Mouse (Mus musculus) midbrain, embryonic 16.5 days (tissue): Measurements from ENCODE around the gene Golga2. TPM values are rescaled to one million over a fixed set of nuclear protein-coding genes. Genes with fewer than 3 reads are reported as not detected.

Experiments
- ATAC-seq: fragments of 200-750 bp; cut with Nextera tagmentation; 2 replicates; pipeline ENCODE4 v1.8.0; 2017; ENCODE audit warnings: moderate TSS enrichment
- H3K27ac ChIP-seq: fragments of 300-500 bp; sonication (generic); 2 replicates; pipeline ENCODE4 v1.5.1; 2014; ENCODE audit warnings: mild to moderate bottlenecking, low read length, mixed read lengths
- H3K27me3 ChIP-seq: fragments of 300-500 bp; sonication (generic); 2 replicates; pipeline ENCODE4 v1.6.1; 2014; ENCODE audit warnings: low read depth, low read length, mixed read lengths; ENCODE audit not compliant: control insufficient read depth, insufficient read depth
- H3K36me3 ChIP-seq: fragments of 300-500 bp; sonication (generic); 2 replicates; pipeline ENCODE4 v1.6.1; 2014; ENCODE audit warnings: mild to moderate bottlenecking, low read length, moderate library complexity, mixed read lengths; ENCODE audit not compliant: control insufficient read depth, insufficient read depth
- H3K4me1 ChIP-seq: fragments of 300-500 bp; sonication (generic); 2 replicates; pipeline ENCODE4 v1.6.1; 2014; ENCODE audit warnings: mild to moderate bottlenecking, low read length, mixed read lengths; ENCODE audit not compliant: control insufficient read depth, insufficient read depth
- H3K4me2 ChIP-seq: fragments of 300-500 bp; sonication (generic); 2 replicates; pipeline ENCODE4 v1.6.1; 2014; ENCODE audit warnings: mild to moderate bottlenecking, low read length, mixed read lengths
- H3K4me3 ChIP-seq: fragments of 300-500 bp; sonication (generic); 2 replicates; pipeline ENCODE4 v1.5.1; 2014; ENCODE audit warnings: low read depth, mild to moderate bottlenecking, low read length, moderate library complexity, mixed read lengths
- H3K9ac ChIP-seq: fragments of 300-500 bp; sonication (generic); 2 replicates; pipeline ENCODE4 v1.6.1; 2014; ENCODE audit warnings: low read depth, low read length, mixed read lengths
- H3K9me3 ChIP-seq: fragments of 300-500 bp; sonication (generic); replicated peaks from 2 replicates; pipeline ENCODE4 v1.6.1; 2014; ENCODE audit warnings: mild to moderate bottlenecking, low read length, mixed read lengths; ENCODE audit not compliant: control insufficient read depth, poor library complexity, severe bottlenecking
- WGBS: fragments of 180-500 bp; shearing (Covaris S2); extraction: QIAGEN DNeasy Blood & Tissue Kit; methylation state at CpG from one replicate; pipeline ENCODE4 v1.1.7; 2014; 5-methylcytosine and 5-hydroxymethylcytosine counted together
- polyA plus RNA-seq: library from polyadenylated mRNA; unstranded; fragments of >200 nt; fragmentation: Nextera tagmentation; extraction: Ambion mirVana; gene quantifications from 2 replicates; pipeline ENCODE4 v1.2.1, GENCODE M21; 2015

Golga2 gene
- polyA plus RNA-seq, 1 experiment from 2014 or later, result 35.7 TPM

GRCm38 (mm10) chr2:32343351-32343671 is 56.1 kb downstream of the Golga2 start:
- ATAC-seq, result no peak
- peaks cover 7% of the 10 kb centered on the region; the same call in 1 of the 2 replicates for H3K36me3 ChIP-seq
- no peaks in the 10 kb centered on the region for H3K27me3 ChIP-seq
- H3K9ac ChIP-seq, result no peak overlapping the region
- 98% methylated on average over 2 of the region's 2 CpGs for WGBS
- H3K27ac ChIP-seq, result peak overlapping the region; percentile 33; the same call in 1 of the 2 replicates
- H3K4me2 ChIP-seq, result no peak overlapping the region
- no peak overlapping the region for H3K4me3 ChIP-seq
- no peaks in the 10 kb centered on the region for H3K9me3 ChIP-seq
- H3K4me1 ChIP-seq, result peaks cover 8% of the 10 kb centered on the region

- Histone ChIP-seq H3K4me1 (peaks cover 8% of the 10 kb centered on the region), H3K9me3 (no peaks in the 10 kb centered on the region), H3K27ac (no peak overlapping the region), H3K9ac (no peak overlapping the region), H3K4me2 (no peak overlapping the region), H3K4me3 (no peak overlapping the region), H3K36me3 (peaks cover 7% of the 10 kb centered on the region; the same call in 1 of the 2 replicates), H3K27me3 (no peaks in the 10 kb centered on the region)
- ATAC-seq, result no peak
- WGBS, result 81% methylated on average over 10 of the region's 10 CpGs
These were observed 56.9 kb downstream of the Golga2 start for GRCm38 (mm10) chr2:32344056-32344455.

GRCm38 (mm10) chr2:32344598-32345321 is 57.6 kb downstream of the Golga2 start:
- Histone ChIP-seq H3K27me3 (no peaks in the 10 kb centered on the region), H3K9me3 (no peaks in the 10 kb centered on the region), H3K36me3 (peaks cover 6% of the 10 kb centered on the region; the same call in 1 of the 2 replicates), H3K27ac (no peak overlapping the region), H3K9ac (no peak overlapping the region), H3K4me2 (no peak overlapping the region), H3K4me1 (peaks cover 8% of the 10 kb centered on the region), H3K4me3 (no peak overlapping the region)
- ATAC-seq, result no peak
- 67% methylated on average over 14 of the region's 14 CpGs for WGBS

GRCm38 (mm10) chr2:32347019-32347418 is 59.8 kb downstream of the Golga2 start:
- Histone ChIP-seq H3K4me1 (peaks cover 28% of the 10 kb centered on the region), H3K27me3 (no peaks in the 10 kb centered on the region), H3K4me2 (no peak overlapping the region), H3K27ac (no peak overlapping the region), H3K36me3 (no peaks in the 10 kb centered on the region), H3K9me3 (no peaks in the 10 kb centered on the region), H3K4me3 (no peak overlapping the region), H3K9ac (no peak overlapping the region)
- WGBS, result 83% methylated on average over 6 of the region's 6 CpGs
- no peak for ATAC-seq

GRCm38 (mm10) chr2:32348311-32348710 is 61.1 kb downstream of the Golga2 start:
- no peak for ATAC-seq
- Histone ChIP-seq H3K27ac (no peak overlapping the region), H3K4me2 (no peak overlapping the region), H3K4me1 (peaks cover 20% of the 10 kb centered on the region), H3K27me3 (no peaks in the 10 kb centered on the region), H3K9me3 (no peaks in the 10 kb centered on the region), H3K36me3 (no peaks in the 10 kb centered on the region), H3K9ac (no peak overlapping the region), H3K4me3 (no peak overlapping the region)
- WGBS, result 87% methylated on average over 11 of the region's 11 CpGs

- Histone ChIP-seq H3K4me3 (no peak overlapping the region), H3K27ac (no peak overlapping the region), H3K4me1 (peaks cover 24% of the 10 kb centered on the region), H3K9ac (no peak overlapping the region), H3K27me3 (no peaks in the 10 kb centered on the region), H3K36me3 (no peaks in the 10 kb centered on the region), H3K9me3 (no peaks in the 10 kb centered on the region), H3K4me2 (no peak overlapping the region)
- no peak for ATAC-seq
- WGBS, result 74% methylated on average over 8 of the region's 8 CpGs
These were observed 62.6 kb downstream of the Golga2 start for GRCm38 (mm10) chr2:32349625-32350255.

GRCm38 (mm10) chr2:32350471-32351051 is 63.4 kb downstream of the Golga2 start:
- H3K36me3 ChIP-seq, result no peaks in the 10 kb centered on the region
- no peak overlapping the region for H3K27ac ChIP-seq
- H3K9me3 ChIP-seq, result no peaks in the 10 kb centered on the region
- peak overlapping the region; percentile 69 for H3K4me2 ChIP-seq
- 58% methylated on average over 13 of the region's 13 CpGs for WGBS
- no peak for ATAC-seq
- H3K9ac ChIP-seq, result peak overlapping the region; percentile 92; the same call in 1 of the 2 replicates
- peaks cover 24% of the 10 kb centered on the region for H3K4me1 ChIP-seq
- H3K4me3 ChIP-seq, result peak overlapping the region; percentile 78; the same call in 1 of the 2 replicates
- H3K27me3 ChIP-seq, result no peaks in the 10 kb centered on the region

GRCm38 (mm10) chr2:32351471-32351961 is 64.3 kb downstream of the Golga2 start:
- WGBS, result 44% methylated on average over 9 of the region's 9 CpGs
- peaks cover 24% of the 10 kb centered on the region for H3K4me1 ChIP-seq

More at GRCm38 (mm10) chr2:32351471-32351961, 64.3 kb downstream of the Golga2 start:
- Histone ChIP-seq H3K4me2 (peak overlapping the region; percentile 69), H3K9me3 (no peaks in the 10 kb centered on the region), H3K4me3 (peak overlapping the region; percentile 78), H3K36me3 (no peaks in the 10 kb centered on the region), H3K27ac (peak overlapping the region; percentile 98), H3K27me3 (no peaks in the 10 kb centered on the region), H3K9ac (peak overlapping the region; percentile 92)
- no peak; the same call in 1 of the 2 replicates for ATAC-seq
